Mouse (Mus musculus): ENCODE data around the gene Pdlim7. TPM values are rescaled to one million over a fixed set of nuclear protein-coding genes. Genes with fewer than 3 reads are reported as not detected.

The Pdlim7 gene
- total and polyA plus RNA-seq, 3 experiments, result 8.7 to 32.5 (median 11.2) TPM

GRCm38 (mm10) chr13:55472132-55473022 is 41.1 kb downstream of the Pdlim7 start (continued):
- peak; percentile 66; the same call in 1 of the 2 replicates for TF ChIP-seq SIN3A (IDR thresholded peaks at IDR 0.05; ENCODE audit: low read length)

- no peak for TF ChIP-seq E2F4 (IDR thresholded peaks at IDR 0.05; ENCODE audit: insufficient replicate concordance, low read depth, low read length)
- no peak for TF ChIP-seq MXI1 (IDR thresholded peaks at IDR 0.05; ENCODE audit: low read depth, low read length)
- TF ChIP-seq IRF4 (IDR thresholded peaks at IDR 0.05; ENCODE audit: low read depth, low read length), result no peak
- TF ChIP-seq MAZ (IDR thresholded peaks at IDR 0.05; ENCODE audit: low read depth, low read length), result no peak
- no peak for TF ChIP-seq TBP (conservative IDR thresholded peaks at IDR 0.05; ENCODE audit: low read depth, low read length)
- TF ChIP-seq RCOR1 (conservative IDR thresholded peaks at IDR 0.05; ENCODE audit: low read depth, low read length), result no peak
- no peak for TF ChIP-seq ZKSCAN1 (IDR thresholded peaks at IDR 0.05; ENCODE audit: borderline replicate concordance, low read depth, low read length)
- TF ChIP-seq PAX5 (IDR thresholded peaks at IDR 0.05; ENCODE audit: low read length), result no peak
- peaks cover 4% of the 10 kb centered on the region for H3K9me3 ChIP-seq (replicated peaks; ENCODE audit: low read length)
- peaks cover 60% of the 10 kb centered on the region for H3K27me3 ChIP-seq (replicated peaks)
- peaks cover 0 to 33% of the 10 kb centered on the region in 2 experiments; a peak in 3 of 4 replicates for H3K4me1 ChIP-seq (ENCODE audit: control insufficient read depth in 1 of 2, insufficient read depth in 2 of 2)
- no peaks in the 10 kb centered on the region for H3K79me2 ChIP-seq (replicated peaks; ENCODE audit: control insufficient read depth, extremely low read depth, insufficient read depth, poor library complexity, severe bottlenecking)
- peak overlapping the region; percentile 88 for H3K4me2 ChIP-seq (ENCODE audit: insufficient read depth, low read depth, poor library complexity, severe bottlenecking)
- peak overlapping the region; percentile 25 to 75 (median 49) for H3K4me3 ChIP-seq (replicated peaks in 1 of 3; ENCODE audit: low read depth in 2 of 3, low read length in 2 of 3, poor library complexity in 1 of 3)
- no peak for DNase-seq (ENCODE audit: extremely low read depth)
- dilution Hi-C loops (cut with MboI; ENCODE audit: extremely low pct_ligation_motif_present, extremely low pct_unique_long_range_greater_than_20kb, low sequenced_read_pairs), result no loop called here
- H3K36me3 ChIP-seq (replicated peaks in 1 of 2; ENCODE audit: control insufficient read depth in 1 of 2, insufficient read depth in 1 of 2, low read length in 1 of 2), result peaks cover 0 to 5% of the 10 kb centered on the region in 2 experiments
- in situ Hi-C loops (cut with MboI; ENCODE audit: low pct_ligation_motif_present, low pct_unique_long_range_greater_than_20kb, low sequenced_read_pairs), result no loop called here
- H3K9ac ChIP-seq (ENCODE audit: insufficient read depth, low read depth), result no peak overlapping the region
- H3K27ac ChIP-seq (ENCODE audit: insufficient read depth, low read depth), result no peak overlapping the region
Observed at GRCm38 (mm10) chr13:55471819-55472131, 41.7 kb downstream of the Pdlim7 start.

- Histone ChIP-seq H3K9me3 (replicated peaks; ENCODE audit: low read length) (peaks cover 4% of the 10 kb centered on the region), H3K27me3 (replicated peaks) (peaks cover 57% of the 10 kb centered on the region), H3K36me3 (replicated peaks in 1 of 2; ENCODE audit: control insufficient read depth in 1 of 2, insufficient read depth in 1 of 2, low read length in 1 of 2) (peaks cover 0 to 7% of the 10 kb centered on the region in 2 experiments), H3K9ac (ENCODE audit: insufficient read depth, low read depth) (no peak overlapping the region), H3K4me2 (ENCODE audit: insufficient read depth, low read depth, poor library complexity, severe bottlenecking) (peak overlapping the region; percentile 88), H3K79me2 (replicated peaks; ENCODE audit: control insufficient read depth, extremely low read depth, insufficient read depth, poor library complexity, severe bottlenecking) (no peaks in the 10 kb centered on the region), H3K27ac (ENCODE audit: insufficient read depth, low read depth) (no peak overlapping the region), H3K4me3 (replicated peaks in 1 of 3; ENCODE audit: low read depth in 2 of 3, low read length in 2 of 3, poor library complexity in 1 of 3) (peak overlapping the region; percentile 25 to 75 (median 49)), H3K4me1 (ENCODE audit: control insufficient read depth in 1 of 2, insufficient read depth in 2 of 2) (peaks cover 0 to 34% of the 10 kb centered on the region in 2 experiments; a peak in 3 of 4 replicates)
- peak; percentile 76 for DNase-seq (ENCODE audit: extremely low read depth)
- in situ Hi-C loops (cut with MboI; ENCODE audit: low pct_ligation_motif_present, low pct_unique_long_range_greater_than_20kb, low sequenced_read_pairs) (no loop called here), dilution Hi-C loops (cut with MboI; ENCODE audit: extremely low pct_ligation_motif_present, extremely low pct_unique_long_range_greater_than_20kb, low sequenced_read_pairs) (no loop called here)
- TF ChIP-seq MXI1 (IDR thresholded peaks at IDR 0.05; ENCODE audit: low read depth, low read length), result peak; percentile 87
- peak; percentile 82 for TF ChIP-seq BHLHE40 (IDR thresholded peaks at IDR 0.05; ENCODE audit: low read depth, low read length)
- TF ChIP-seq E2F4 (IDR thresholded peaks at IDR 0.05; ENCODE audit: insufficient replicate concordance, low read depth, low read length), result no peak
- no peak for TF ChIP-seq TBP (conservative IDR thresholded peaks at IDR 0.05; ENCODE audit: low read depth, low read length)
- TF ChIP-seq USF2 (conservative IDR thresholded peaks at IDR 0.05; ENCODE audit: low read depth, low read length), result no peak
- peak in 1 of 2 experiments; percentile 97; a peak in 2 of 4 replicates for TF ChIP-seq CTCF (conservative IDR thresholded peaks at IDR 0.05 in 1 of 2, IDR thresholded peaks at IDR 0.05 in 1 of 2; ENCODE audit: low read depth in 2 of 2, low read length in 2 of 2)
- no peak for TF ChIP-seq EP300 (IDR thresholded peaks at IDR 0.05; ENCODE audit: low read length)
- TF ChIP-seq GABPA (IDR thresholded peaks at IDR 0.05; ENCODE audit: insufficient replicate concordance, low read depth, low read length), result peak; percentile 46; the same call in 1 of the 2 replicates
- no peak; the same call in 1 of the 2 replicates for TF ChIP-seq POLR2A (IDR thresholded peaks at IDR 0.05; ENCODE audit: low read depth, low read length)
- no peak for TF ChIP-seq USF1 (IDR thresholded peaks at IDR 0.05; ENCODE audit: low read depth, low read length)
- TF ChIP-seq ZNF384 (IDR thresholded peaks at IDR 0.05; ENCODE audit: low read depth, low read length), result no peak
- peak; percentile 76 for TF ChIP-seq JUND (conservative IDR thresholded peaks at IDR 0.05; ENCODE audit: low read depth, low read length)
- TF ChIP-seq SMC3 (IDR thresholded peaks at IDR 0.05; ENCODE audit: low read depth, low read length), result peak; percentile 93
- TF ChIP-seq MAX (IDR thresholded peaks at IDR 0.05; ENCODE audit: low read length), result peak; percentile 91
- TF ChIP-seq ELF1 (IDR thresholded peaks at IDR 0.05; ENCODE audit: low read depth, low read length), result peak; percentile 67
- 0 out of 2 replicates have a peak, but pooled peaks have one; percentile 61 for TF ChIP-seq KAT2A (IDR thresholded peaks at IDR 0.05; ENCODE audit: insufficient replicate concordance, low read length)
- TF ChIP-seq NRF1 (IDR thresholded peaks at IDR 0.05; ENCODE audit: low read depth, low read length), result no peak
- peak; percentile 93 for TF ChIP-seq CHD2 (IDR thresholded peaks at IDR 0.05; ENCODE audit: low read length)
- TF ChIP-seq MAFK (IDR thresholded peaks at IDR 0.05; ENCODE audit: insufficient replicate concordance, low read length), result peak; percentile 69; the same call in 1 of the 2 replicates
- TF ChIP-seq MEF2A (IDR thresholded peaks at IDR 0.05; ENCODE audit: borderline replicate concordance, low read depth, low read length), result peak; percentile 87
- peak; percentile 81; the same call in 1 of the 2 replicates for TF ChIP-seq MAZ (IDR thresholded peaks at IDR 0.05; ENCODE audit: low read depth, low read length)
- no peak for TF ChIP-seq POLR2AphosphoS2 (IDR thresholded peaks at IDR 0.05; ENCODE audit: low read depth, low read length)
Observed at GRCm38 (mm10) chr13:55471156-55471818, 42.2 kb downstream of the Pdlim7 start.

Data from CH12.LX (cell line).